Mouse (Mus musculus) adrenal gland, postnatal 14 days (tissue): ENCODE data around the gene Skida1. TPM values are rescaled to one million over a fixed set of nuclear protein-coding genes. Genes with fewer than 3 reads are reported as not detected.
"Not testable (repeated sequence)": the region's sequence is repeated elsewhere in the genome, so short reads cannot be mapped to it uniquely, and the experiment has no call there.

Experiments used
- DNase-seq: peaks from one replicate; pipeline ENCODE4 v3.0.0; 2021; ENCODE audit warnings: mixed read lengths
- long read RNA-seq, 2 experiments: library from polyadenylated mRNA; stranded (forward); transcript quantifications; one replicate each; pipeline ENCODE4 v2.0.0; 2021
- total RNA-seq: library from RNA; stranded (reverse); gene quantifications from 2 replicates; pipeline ENCODE4 v1.2.3, GENCODE M21; 2021

Skida1 gene
- 4.5 and 4.8 TPM in 2 replicates for total RNA-seq
- long read RNA-seq, experiment 1, partial matches to known transcripts = 2 of 3 reads
- long read RNA-seq, experiment 1, other reads (novel, unspliced or antisense) = 1 of 3 reads
- long read RNA-seq, experiment 2, partial matches to known transcripts = 0 of 2 reads
- long read RNA-seq, experiment 2, other reads (novel, unspliced or antisense) = 2 of 2 reads

GRCm38 (mm10) chr2:18048453-18049075 lies at the start of gene Skida1:
Skida1 (minus strand) TSS chr2:18049051.
- peak; percentile 58 for DNase-seq

GRCm38 (mm10) chr2:18095804-18096203 lies 47.0 kb upstream of the Skida1 start:
- DNase-seq = no peak

GRCm38 (mm10) chr2:18094319-18094718 lies 45.5 kb upstream of the Skida1 start:
- no peak for DNase-seq

GRCm38 (mm10) chr2:18093858-18094257 lies 45.0 kb upstream of the Skida1 start:
- no peak for DNase-seq

GRCm38 (mm10) chr2:18087695-18088094 lies 38.8 kb upstream of the Skida1 start:
- not testable (repeated sequence) for DNase-seq

- no peak for DNase-seq
These were observed 31.5 kb upstream of the Skida1 start for GRCm38 (mm10) chr2:18080182-18080860.

GRCm38 (mm10) chr2:18071947-18072346 lies 23.1 kb upstream of the Skida1 start:
- no peak for DNase-seq

GRCm38 (mm10) chr2:18068071-18068796 lies 19.4 kb upstream of the Skida1 start:
- no peak for DNase-seq

- DNase-seq = no peak
These were observed 17.6 kb upstream of the Skida1 start for GRCm38 (mm10) chr2:18066436-18066835.

- no peak for DNase-seq
These were observed 16.8 kb upstream of the Skida1 start for GRCm38 (mm10) chr2:18065708-18066030.

- peak; percentile 91 for DNase-seq
These were observed 16.3 kb upstream of the Skida1 start for GRCm38 (mm10) chr2:18064941-18065707.

GRCm38 (mm10) chr2:18064356-18064858 lies 15.6 kb upstream of the Skida1 start:
- peak; percentile 97 for DNase-seq

- DNase-seq = peak; percentile 77
These were observed 15.0 kb upstream of the Skida1 start for GRCm38 (mm10) chr2:18063763-18064251.

GRCm38 (mm10) chr2:18060396-18060795 lies 11.5 kb upstream of the Skida1 start:
- DNase-seq = no peak

GRCm38 (mm10) chr2:18059891-18060290 lies 11.0 kb upstream of the Skida1 start:
- no peak for DNase-seq

- no peak for DNase-seq
These were observed 10.2 kb upstream of the Skida1 start for GRCm38 (mm10) chr2:18059063-18059462.

- no peak for DNase-seq
These were observed 9.4 kb upstream of the Skida1 start for GRCm38 (mm10) chr2:18058146-18058708.

GRCm38 (mm10) chr2:18057336-18058145 lies 8.7 kb upstream of the Skida1 start:
- DNase-seq = peak; percentile 76

GRCm38 (mm10) chr2:18056786-18057255 lies 8.0 kb upstream of the Skida1 start:
- peak; percentile 99 for DNase-seq
